Mouse (Mus musculus): ENCODE measurements around the gene Ado.

- TF ChIP-seq POLR2A (IDR thresholded peaks at IDR 0.05; ENCODE audit: borderline replicate concordance, control insufficient read depth, low read depth, low read length) (no peak), CTCF (IDR thresholded peaks at IDR 0.05; ENCODE audit: control insufficient read depth, insufficient read depth, low read length) (no peak)
Measured at GRCm38 (mm10) chr10:67566104-67566503, 17.3 kb upstream of the Ado start.

Data from bone marrow, adult 2 months (tissue).